Mouse (Mus musculus): ENCODE measurements around the gene Fdxacb1. TPM values are rescaled to one million over a fixed set of nuclear protein-coding genes. Genes with fewer than 3 reads are reported as not detected.

The Fdxacb1 gene
- polyA plus RNA-seq, 1 experiment from 2014 or later: 14.3 TPM

DNA sequence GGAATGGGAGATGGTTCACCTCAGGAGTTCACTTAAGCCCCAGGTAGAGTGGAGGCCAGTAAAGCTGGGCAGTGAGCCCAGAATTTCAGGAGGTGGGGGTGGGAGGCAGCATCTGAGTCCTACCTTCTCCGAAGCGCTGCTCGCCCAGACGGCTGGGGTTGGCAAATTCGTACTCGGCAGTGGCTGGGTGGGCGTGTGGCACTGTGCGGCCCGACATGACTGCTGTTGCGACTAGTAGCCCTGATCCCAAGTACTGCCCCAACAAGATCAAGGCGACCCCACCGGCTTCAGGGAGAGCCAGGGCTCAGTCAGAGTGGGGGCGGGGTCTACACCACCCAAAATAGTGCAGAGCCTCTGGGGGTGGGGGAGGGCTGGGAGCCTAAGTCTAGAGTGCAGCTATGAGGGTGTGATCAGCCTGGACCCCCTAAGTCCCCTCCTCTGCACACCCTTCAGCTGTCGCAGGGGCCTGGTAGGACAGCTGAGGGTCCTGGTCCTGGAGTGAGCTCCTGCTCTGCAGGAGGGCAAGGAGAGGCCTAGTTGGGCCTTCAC lies 15.9 kb upstream of the Fdxacb1 start, which contains the start of gene Hspb2:
Gene Hspb2, minus strand, starts transcription at position 301 of the 549 bp plus-strand sequence.
- WGBS: 69% methylated on average over 14 of the region's 14 CpGs
- no peaks in the 10 kb centered on the region for H3K4me1 ChIP-seq (replicated peaks)
- 0 out of 2 replicates have a peak, but pooled peaks cover 4% of the 10 kb centered on the region for H3K27me3 ChIP-seq

DNA sequence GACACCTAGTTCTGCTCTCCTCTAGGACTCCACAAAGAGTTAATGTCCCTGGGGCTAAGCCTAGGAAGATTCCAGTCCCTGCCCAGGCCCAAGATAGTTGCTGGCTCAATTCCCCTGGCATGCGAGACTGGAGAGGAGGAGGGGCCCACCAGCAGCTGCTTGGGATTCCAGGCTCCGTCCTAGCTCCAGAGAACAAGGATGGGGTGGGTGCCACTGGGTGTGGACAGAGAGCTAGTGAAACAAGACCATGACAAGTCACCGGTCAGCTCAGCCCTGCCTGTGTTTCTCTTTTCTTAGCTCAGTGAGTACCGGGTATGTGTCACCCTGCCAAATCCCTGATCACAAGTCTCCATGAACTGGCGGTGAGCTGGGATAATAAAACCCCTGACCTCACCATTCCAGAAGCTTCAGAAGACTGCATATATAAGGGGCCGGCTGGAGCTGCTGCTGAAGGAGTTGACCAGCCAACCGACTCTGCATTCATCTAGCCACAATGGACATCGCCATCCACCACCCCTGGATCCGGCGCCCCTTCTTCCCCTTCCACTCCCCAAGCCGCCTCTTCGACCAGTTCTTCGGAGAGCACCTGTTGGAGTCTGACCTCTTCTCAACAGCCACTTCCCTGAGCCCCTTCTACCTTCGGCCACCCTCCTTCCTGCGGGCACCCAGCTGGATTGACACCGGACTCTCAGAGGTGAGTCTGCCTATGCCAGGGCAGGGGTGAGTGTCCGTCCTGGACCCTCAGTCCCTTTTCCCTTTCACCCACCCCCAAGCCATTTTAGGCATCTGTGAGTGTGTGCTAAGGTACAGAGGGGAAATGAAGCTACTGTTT lies 15.0 kb upstream of the Fdxacb1 start:
- H3K4me1 ChIP-seq (replicated peaks): no peaks in the 10 kb centered on the region
- no peaks in the 10 kb centered on the region for H3K36me3 ChIP-seq
- 70% methylated on average over 17 of the region's 17 CpGs for WGBS
- H3K4me3 ChIP-seq (replicated peaks): no peak overlapping the region
- H3K27me3 ChIP-seq: no peaks in the 10 kb centered on the region
- no peak overlapping the region for H3K9ac ChIP-seq (replicated peaks)
- H3K27ac ChIP-seq: no peak overlapping the region
- ATAC-seq: no peak
- H3K9me3 ChIP-seq: no peaks in the 10 kb centered on the region
- H3K4me2 ChIP-seq (replicated peaks): no peak overlapping the region

More for the DNA sequence above, 15.9 kb upstream of the Fdxacb1 start, which contains the start of gene Hspb2:
- H3K9me3 ChIP-seq: no peaks in the 10 kb centered on the region
- no peak within 1 kb of the TSS for H3K4me2 ChIP-seq (replicated peaks)
- H3K36me3 ChIP-seq: no peaks in the 10 kb centered on the region
- H3K9ac ChIP-seq (replicated peaks): no peak within 1 kb of the TSS
- no peak within 1 kb of the TSS for H3K4me3 ChIP-seq (replicated peaks)
- H3K27ac ChIP-seq: no peak within 1 kb of the TSS
- ATAC-seq: no peak

DNA sequence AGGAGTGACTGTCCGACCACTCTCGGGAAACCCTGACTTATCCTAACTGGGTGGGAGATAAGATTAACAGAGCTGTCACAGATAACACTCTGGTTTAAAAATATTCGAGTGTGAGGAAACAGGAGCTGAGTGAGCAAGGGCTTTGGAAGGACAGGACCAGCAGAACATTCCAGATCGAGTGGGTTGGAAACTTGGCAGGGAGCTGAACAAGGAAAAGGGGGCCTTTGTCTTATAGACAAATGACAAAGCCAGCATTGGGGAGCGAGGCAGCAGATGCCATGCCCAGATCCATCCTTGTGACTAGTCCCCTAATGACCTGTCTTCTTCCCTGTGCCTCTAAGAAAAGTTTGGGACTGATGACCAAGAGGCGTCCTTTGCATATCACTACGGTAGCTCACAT lies 14.1 kb upstream of the Fdxacb1 start:
- no peaks in the 10 kb centered on the region for H3K27me3 ChIP-seq
- 78% methylated on average over 7 of the region's 7 CpGs for WGBS
- no peak overlapping the region for H3K4me2 ChIP-seq (replicated peaks)
- H3K36me3 ChIP-seq: no peaks in the 10 kb centered on the region
- H3K9me3 ChIP-seq: no peaks in the 10 kb centered on the region
- H3K4me1 ChIP-seq (replicated peaks): no peaks in the 10 kb centered on the region
- H3K4me3 ChIP-seq (replicated peaks): no peak overlapping the region
- no peak overlapping the region for H3K9ac ChIP-seq (replicated peaks)
- ATAC-seq: no peak
- H3K27ac ChIP-seq: no peak overlapping the region

DNA sequence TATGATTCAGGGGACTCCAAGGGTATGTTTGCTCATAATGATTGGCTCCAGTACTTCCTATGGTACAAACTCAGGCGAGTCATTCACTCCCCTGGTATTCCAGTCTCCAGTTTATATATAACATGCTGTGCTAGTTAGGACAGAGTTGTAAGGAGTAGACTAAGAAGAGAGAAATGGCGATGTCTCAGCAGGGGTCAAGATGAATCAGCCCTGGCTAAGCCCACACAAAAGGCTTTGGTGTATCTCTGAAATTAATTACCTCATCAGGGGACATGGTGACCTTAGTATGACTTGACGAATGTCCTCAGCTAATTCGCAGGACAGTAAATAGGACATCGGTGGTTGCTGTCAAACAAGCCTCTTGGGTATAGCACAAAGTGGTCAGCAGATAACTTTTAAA lies 11.3 kb upstream of the Fdxacb1 start:
- ATAC-seq: no peak
- H3K36me3 ChIP-seq: no peaks in the 10 kb centered on the region
- H3K9ac ChIP-seq (replicated peaks): no peak overlapping the region
- no peak overlapping the region for H3K4me2 ChIP-seq (replicated peaks)
- H3K27me3 ChIP-seq: no peaks in the 10 kb centered on the region
- H3K4me3 ChIP-seq (replicated peaks): no peak overlapping the region
- no peak overlapping the region for H3K27ac ChIP-seq
- H3K4me1 ChIP-seq (replicated peaks): no peaks in the 10 kb centered on the region
- 54% methylated on average over 5 of the region's 5 CpGs for WGBS
- H3K9me3 ChIP-seq: no peaks in the 10 kb centered on the region

DNA sequence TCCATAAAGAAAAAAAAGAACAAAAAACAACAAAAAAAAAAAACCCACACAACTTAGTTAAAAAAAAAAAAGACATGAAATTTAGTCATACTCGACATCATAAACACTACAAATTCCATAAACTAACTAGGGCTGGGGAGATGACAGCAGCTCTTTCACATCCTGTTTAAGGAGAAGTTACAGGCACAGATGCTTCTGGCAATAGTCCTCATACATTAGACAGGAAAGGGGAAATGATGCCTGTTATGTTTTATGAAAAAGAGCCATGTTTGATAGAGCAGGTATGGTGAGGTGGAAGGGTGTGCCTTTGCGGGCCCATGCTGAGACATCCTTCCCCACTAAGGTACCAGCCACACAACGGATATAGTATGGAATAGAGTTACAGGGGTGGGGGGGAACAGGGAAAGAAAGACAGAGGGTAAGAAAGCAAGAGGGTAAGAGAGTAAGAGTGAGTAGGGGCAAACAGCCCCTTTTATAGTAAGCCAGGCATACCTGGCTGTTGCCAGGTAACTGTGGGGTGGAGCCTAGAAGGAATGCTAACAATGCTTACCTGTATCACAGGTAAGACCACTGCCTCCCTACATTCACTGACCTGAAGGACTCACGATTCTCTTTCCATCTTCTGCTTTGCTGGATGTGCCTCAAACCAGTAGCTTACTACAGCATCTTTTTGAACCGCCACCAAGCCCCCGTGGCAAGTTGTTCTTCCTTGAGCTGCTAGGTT lies 6.4 kb upstream of the Fdxacb1 start:
- Histone ChIP-seq H3K27ac (no peak overlapping the region), H3K4me1 (replicated peaks) (no peaks in the 10 kb centered on the region), H3K36me3 (0 out of 2 replicates have a peak, but pooled peaks cover 2% of the 10 kb centered on the region), H3K4me3 (replicated peaks) (no peak overlapping the region), H3K9ac (replicated peaks) (no peak overlapping the region), H3K9me3 (no peaks in the 10 kb centered on the region), H3K4me2 (replicated peaks) (no peak overlapping the region), H3K27me3 (no peaks in the 10 kb centered on the region)
- no peak for ATAC-seq
- WGBS: 71% methylated on average over 6 of the region's 6 CpGs

DNA sequence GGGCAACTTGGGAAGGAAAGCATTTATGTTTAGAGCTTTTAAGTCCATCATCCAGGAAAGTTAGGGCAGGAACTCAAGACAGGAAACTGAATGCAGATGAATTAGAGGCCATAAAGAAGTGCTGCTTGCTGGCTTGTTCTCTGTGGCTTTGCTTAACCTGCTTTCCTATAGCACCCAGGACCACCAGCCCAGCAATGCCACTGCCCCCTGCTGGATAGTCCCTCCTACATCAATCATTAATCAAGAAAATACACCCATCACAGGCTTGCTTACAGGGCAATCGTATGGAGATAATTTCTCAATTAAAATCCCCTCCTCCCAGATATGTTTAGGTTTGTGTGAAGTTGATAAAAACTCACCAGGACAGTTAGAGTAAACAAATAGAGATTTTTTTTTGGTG lies 4.7 kb upstream of the Fdxacb1 start:
- 0 out of 2 replicates have a peak, but pooled peaks cover 2% of the 10 kb centered on the region for H3K36me3 ChIP-seq
- WGBS: 74% methylated on average over 1 of the region's 1 CpGs
- H3K9ac ChIP-seq (replicated peaks): no peak overlapping the region
- no peak for ATAC-seq
- no peaks in the 10 kb centered on the region for H3K9me3 ChIP-seq
- no peak overlapping the region for H3K4me2 ChIP-seq (replicated peaks)
- no peak overlapping the region for H3K4me3 ChIP-seq (replicated peaks)
- H3K4me1 ChIP-seq (replicated peaks): peaks cover 8% of the 10 kb centered on the region
- no peaks in the 10 kb centered on the region for H3K27me3 ChIP-seq
- H3K27ac ChIP-seq: no peak overlapping the region

DNA sequence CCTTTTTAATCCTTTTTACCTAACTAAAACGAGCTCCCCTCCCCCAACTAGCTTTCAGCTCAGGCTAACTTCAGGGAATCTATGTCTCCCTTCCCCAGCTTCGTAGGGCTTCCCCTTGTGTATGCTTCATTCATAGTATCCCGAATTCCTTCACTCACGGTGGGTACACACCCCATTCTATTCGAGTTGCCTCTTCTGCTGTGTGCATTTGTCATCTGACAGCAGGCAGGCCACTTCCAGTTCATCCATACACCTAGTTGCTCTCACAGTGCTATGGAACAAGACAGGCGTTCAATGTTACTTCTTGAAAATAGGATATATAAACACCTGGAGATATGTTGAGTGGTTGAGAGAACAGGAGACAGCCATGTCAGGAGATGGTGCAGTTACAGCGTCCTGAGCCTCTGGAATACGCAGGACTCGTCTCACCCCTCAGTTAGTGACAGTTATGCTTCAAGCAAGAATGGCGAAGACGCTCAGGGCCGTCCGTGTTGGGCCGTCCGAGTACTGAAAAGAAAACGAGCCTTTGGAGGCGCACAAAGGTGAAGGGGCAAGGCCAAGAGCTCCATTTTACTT lies 417 bp upstream of the Fdxacb1 start:
- 6% methylated on average over 17 of the region's 17 CpGs for WGBS
- H3K27me3 ChIP-seq: no peaks in the 10 kb centered on the region
- peak overlapping the region; percentile 72 for H3K4me3 ChIP-seq (replicated peaks)
- peaks cover 11% of the 10 kb centered on the region for H3K36me3 ChIP-seq
- no peak; the same call in none of the 2 replicates for ATAC-seq
- H3K4me1 ChIP-seq (replicated peaks): peaks cover 23% of the 10 kb centered on the region
- H3K9me3 ChIP-seq: no peaks in the 10 kb centered on the region
- peak overlapping the region; percentile 85 for H3K4me2 ChIP-seq (replicated peaks)
- peak overlapping the region; percentile 84 for H3K27ac ChIP-seq
- peak overlapping the region; percentile 76 for H3K9ac ChIP-seq (replicated peaks)

DNA sequence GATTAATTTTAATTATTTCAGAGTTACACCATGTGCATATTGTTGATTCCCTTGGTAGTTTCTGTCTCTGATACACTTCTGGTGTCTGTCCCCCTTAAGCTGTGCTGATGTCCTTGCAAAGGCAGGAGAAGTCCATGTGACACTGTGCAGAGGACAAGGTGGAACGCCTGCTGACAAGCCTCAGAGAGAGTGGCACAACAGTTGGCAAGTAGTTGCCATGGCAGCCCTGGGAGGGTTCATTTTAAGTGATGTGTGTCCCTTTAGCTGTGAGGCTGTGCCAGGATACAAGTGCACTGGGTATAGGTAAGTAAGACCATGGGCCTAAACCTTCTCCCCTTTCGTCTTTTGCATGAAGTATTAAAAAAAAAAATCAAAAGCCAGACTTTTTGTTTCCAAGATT lies 2.0 kb downstream of the Fdxacb1 start:
- Histone ChIP-seq H3K9me3 (no peaks in the 10 kb centered on the region), H3K27me3 (no peaks in the 10 kb centered on the region), H3K4me2 (replicated peaks) (no peak overlapping the region), H3K9ac (replicated peaks) (no peak overlapping the region), H3K4me3 (replicated peaks) (no peak overlapping the region), H3K36me3 (peaks cover 10% of the 10 kb centered on the region), H3K4me1 (replicated peaks) (peaks cover 33% of the 10 kb centered on the region), H3K27ac (no peak overlapping the region)
- ATAC-seq: no peak
- WGBS: 80% methylated on average over 2 of the region's 2 CpGs

DNA sequence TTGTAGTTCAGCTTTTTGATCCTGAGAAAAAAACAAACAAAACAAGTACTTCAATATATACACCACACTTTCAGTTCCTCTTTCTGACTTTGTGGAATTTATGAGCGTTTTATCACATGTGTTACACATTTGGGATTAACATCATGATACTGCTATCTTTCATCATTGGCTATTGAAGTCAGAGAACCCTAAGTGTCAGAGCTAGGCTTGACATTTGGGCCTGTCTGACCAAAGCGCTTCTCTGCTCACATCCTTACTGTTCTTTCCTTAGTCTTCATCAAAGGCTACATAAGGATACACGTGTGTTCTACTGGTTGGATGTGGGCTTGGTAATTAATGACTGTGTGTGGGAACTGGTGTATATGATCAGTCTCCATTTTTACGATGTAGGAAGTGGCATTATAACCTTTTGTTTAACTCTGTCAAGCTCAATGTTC lies 6.0 kb downstream of the Fdxacb1 start:
- Histone ChIP-seq H3K4me2 (replicated peaks) (peak overlapping the region; percentile 89), H3K4me1 (replicated peaks) (peaks cover 29% of the 10 kb centered on the region), H3K27me3 (no peaks in the 10 kb centered on the region), H3K9ac (replicated peaks) (peak overlapping the region; percentile 86), H3K36me3 (peaks cover 13% of the 10 kb centered on the region), H3K27ac (peak overlapping the region; percentile 91), H3K4me3 (replicated peaks) (peak overlapping the region; percentile 90), H3K9me3 (no peaks in the 10 kb centered on the region)
- no peak for ATAC-seq
- WGBS: 77% methylated on average over 4 of the region's 4 CpGs

DNA sequence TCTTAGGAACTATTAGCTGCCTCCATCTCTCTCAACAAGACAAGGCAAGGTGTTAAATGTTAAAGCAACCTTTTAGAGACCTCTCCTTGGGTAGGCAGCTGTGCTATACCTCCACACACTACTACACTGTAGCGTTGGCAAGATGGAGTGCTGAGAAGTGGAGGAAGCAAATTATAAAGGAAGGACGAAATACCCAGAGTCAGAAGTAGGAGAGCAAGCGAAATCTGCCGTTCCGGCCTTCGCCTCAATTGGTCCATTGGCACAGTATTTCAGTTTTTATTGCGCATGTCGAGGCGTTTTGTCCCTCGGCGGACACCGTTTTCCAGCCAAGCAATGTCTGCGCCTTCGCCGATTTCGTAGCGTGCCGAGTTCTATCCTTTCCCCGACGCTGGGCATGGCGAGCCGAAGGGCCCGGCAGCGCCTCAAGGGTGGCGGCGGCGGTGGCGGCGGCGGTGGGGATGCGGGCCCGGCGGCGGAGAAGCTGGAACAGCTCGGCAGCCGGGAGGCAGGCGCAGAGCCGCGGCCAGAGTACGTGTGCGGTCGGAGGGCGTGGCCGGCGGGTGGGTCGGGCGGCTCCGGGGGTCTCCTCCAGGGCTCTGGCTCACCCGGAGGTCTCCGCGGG lies 7.1 kb downstream of the Fdxacb1 start, which contains the start of the genes Alg9 and 1110032A03Rik:
Gene Alg9, plus strand, starts transcription at position 29 of the 622 bp plus-strand sequence.
Gene 1110032A03Rik, minus strand, starts transcription at position 530 of the 622 bp plus-strand sequence.
- Histone ChIP-seq H3K4me2 (replicated peaks) (peak within 1 kb of the TSS; percentile 89), H3K4me3 (replicated peaks) (peak within 1 kb of the TSS; percentile 90), H3K27me3 (no peaks in the 10 kb centered on the region), H3K9ac (replicated peaks) (peak within 1 kb of the TSS; percentile 86), H3K9me3 (no peaks in the 10 kb centered on the region), H3K36me3 (peaks cover 23% of the 10 kb centered on the region), H3K4me1 (replicated peaks) (peaks cover 20% of the 10 kb centered on the region), H3K27ac (peak within 1 kb of the TSS; percentile 91)
- WGBS: under 1% methylated on average over 50 of the region's 51 CpGs
- ATAC-seq: peak; percentile 88

DNA sequence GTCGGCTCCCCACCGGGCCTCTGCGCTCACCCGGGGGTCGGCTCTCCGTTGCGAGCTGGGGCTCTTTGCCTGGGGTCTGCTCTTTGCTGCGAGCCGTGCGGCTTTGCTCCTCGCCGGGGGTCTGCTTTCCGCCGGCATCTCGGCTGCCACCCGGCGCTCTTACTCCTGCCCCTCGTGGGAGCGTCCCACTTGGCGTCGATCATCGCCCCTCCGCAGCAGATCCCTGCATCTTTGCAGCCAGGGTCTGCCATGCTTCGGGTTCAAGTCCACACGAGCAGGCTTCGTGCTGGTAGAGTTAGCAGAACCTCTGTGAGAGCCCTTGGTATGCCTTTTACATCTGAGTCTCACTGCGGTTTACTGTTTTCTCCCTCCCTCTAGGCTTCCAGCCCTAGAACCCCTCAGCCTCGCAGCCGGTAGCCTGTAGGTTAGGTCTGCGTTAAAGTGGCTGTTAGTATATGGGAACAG lies 7.7 kb downstream of the Fdxacb1 start:
- peak overlapping the region; percentile 89 for H3K4me2 ChIP-seq (replicated peaks)
- peaks cover 20% of the 10 kb centered on the region for H3K4me1 ChIP-seq (replicated peaks)
- peaks cover 29% of the 10 kb centered on the region for H3K36me3 ChIP-seq
- H3K27me3 ChIP-seq: no peaks in the 10 kb centered on the region
- peak overlapping the region; percentile 90 for H3K4me3 ChIP-seq (replicated peaks)
- H3K9ac ChIP-seq (replicated peaks): peak overlapping the region; percentile 86
- H3K9me3 ChIP-seq: no peaks in the 10 kb centered on the region
- no peak; the same call in none of the 2 replicates for ATAC-seq
- peak overlapping the region; percentile 91 for H3K27ac ChIP-seq
- WGBS: under 1% methylated on average over 29 of the region's 30 CpGs
